Mouse (Mus musculus) lung, postnatal 36 days (tissue): Measurements from ENCODE around the gene Limch1.

Experiments used
- DNase-seq: peaks from one replicate; pipeline ENCODE4 v3.0.0; 2022; ENCODE audit warnings: mixed read lengths

Gene Limch1

GRCm38 (mm10) chr5:66747761-66748430 lies 2.3 kb downstream of the Limch1 start:
- no peak for DNase-seq

DNA sequence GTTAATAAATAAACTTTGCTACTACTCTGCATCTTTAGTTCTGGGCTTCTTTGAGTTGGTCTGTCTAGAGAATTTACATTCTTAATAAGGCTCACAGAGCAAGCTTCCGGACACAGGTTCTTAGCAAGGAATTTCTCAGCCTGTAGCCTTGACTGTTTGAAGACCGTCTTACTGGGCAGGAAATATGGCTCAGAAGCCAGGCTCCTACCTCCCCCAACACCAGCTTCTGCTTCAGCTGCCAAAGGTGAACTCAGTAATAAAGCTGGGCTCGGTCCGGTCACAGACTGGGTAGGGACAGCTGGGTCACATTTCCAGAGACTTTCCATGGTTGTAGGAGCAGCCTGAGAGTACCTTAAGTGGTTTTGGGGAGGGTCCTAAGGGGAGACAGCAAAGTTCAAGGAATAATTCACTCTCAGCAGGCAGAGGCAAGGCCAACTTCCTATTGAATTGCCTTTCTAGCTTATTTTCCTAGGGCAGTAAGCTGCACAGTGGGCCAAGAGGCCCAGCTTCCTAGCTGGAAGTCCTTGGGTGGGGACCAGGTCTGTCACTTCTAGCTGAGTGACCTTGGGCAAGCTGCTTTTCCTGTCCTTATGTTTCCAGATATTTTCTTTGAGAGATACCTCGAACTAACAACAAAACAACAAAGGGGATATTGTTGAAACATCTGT lies 3.0 kb downstream of the Limch1 start:
- DNase-seq = no peak

DNA sequence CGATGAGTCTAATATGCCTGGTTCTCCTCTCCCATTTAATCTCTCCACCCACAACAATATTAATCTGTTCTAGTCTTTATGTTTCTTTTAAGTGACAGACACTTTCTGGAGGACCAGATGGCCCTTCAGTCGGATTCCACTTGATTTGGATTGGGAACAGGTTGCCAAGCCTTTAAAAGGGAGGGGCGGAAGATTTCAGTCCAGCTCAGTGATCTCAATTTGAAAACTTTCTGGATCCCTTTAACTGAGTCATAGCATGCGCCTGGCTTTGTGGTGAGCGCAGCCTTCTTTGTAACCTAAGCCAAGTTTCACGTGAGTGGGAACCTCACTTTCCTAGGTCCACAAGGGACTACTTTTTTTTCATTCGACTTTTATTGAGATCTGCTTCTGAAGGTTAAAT lies 5.0 kb downstream of the Limch1 start:
- peak; percentile 38 for DNase-seq

DNA sequence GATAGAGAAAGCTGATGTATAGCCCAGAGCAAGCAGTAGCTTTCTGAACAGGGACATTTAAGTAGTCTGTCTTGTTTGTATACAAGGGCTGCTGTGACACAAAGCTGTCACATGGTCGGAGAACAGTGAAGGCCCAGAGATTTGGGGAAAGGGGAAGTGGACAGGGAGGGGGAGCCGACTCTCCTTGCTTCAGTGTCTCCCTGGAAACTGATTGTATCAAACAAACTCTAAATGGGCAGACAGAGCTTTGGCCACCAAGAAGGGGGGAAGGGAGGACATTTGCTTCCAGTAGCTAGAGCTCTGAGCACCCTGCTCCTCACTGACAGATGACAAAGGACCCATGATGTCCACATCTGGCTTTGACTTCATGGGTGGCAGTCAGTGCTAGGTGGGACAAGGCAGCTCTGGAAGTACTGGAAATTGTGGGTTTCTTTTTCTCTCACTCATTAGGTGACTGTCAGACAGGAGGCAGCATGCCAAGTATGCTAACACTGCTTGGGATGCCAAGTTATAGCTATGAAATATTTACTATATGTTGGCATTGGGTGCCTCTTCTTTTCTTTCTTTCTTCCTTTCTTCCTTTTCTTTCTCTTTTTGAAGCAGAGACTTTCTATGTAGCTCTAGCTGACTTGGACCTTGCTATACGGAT lies 5.8 kb downstream of the Limch1 start:
- no peak for DNase-seq

DNA sequence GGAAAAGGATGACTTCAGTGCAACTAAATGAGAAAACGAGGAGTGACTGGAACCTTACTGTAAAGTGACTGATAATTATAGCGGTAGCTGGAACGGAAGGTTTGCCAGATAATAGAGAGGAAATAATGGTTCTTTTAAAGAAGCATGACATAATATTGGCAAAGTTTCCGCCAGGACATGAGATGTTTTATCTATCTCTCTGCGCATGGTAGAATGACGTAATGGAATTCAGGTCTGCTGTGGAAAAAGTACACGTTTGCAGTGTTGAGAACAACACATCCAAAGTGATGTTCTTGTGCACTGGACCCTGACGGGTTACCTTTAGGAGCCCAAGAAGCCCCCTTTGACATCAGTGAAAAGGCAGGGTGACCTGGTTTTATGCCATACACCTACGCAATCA lies 8.0 kb downstream of the Limch1 start:
- peak; percentile 23 for DNase-seq

GRCm38 (mm10) chr5:66756821-66757705 lies 11.4 kb downstream of the Limch1 start:
- DNase-seq = no peak

DNA sequence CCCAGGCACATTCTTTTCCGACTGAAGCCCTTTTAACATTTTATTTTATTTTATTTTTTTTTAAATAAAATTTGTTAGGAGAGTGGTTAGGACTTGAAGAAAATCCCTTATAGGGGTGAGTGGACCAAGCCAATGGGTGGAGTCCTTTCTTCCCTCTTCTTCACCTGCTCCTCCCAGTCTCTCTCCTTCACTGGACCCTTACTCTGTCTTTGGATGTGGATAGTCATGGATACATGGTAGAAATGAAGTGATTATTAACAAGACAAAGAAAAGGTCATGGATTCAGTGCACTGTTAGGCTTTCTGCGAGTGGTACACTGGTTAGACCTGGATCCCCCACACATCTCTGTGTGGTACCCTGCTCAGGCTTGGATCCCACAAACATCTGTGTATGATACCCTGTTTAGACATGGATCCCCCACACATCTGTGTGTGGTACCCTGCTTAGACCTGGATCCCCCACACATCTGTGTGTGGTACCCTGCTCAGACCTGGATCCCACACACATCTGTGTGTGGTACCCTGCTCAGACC lies 12.1 kb downstream of the Limch1 start:
- no peak for DNase-seq

GRCm38 (mm10) chr5:66759354-66759753 lies 13.7 kb downstream of the Limch1 start:
- no peak for DNase-seq

DNA sequence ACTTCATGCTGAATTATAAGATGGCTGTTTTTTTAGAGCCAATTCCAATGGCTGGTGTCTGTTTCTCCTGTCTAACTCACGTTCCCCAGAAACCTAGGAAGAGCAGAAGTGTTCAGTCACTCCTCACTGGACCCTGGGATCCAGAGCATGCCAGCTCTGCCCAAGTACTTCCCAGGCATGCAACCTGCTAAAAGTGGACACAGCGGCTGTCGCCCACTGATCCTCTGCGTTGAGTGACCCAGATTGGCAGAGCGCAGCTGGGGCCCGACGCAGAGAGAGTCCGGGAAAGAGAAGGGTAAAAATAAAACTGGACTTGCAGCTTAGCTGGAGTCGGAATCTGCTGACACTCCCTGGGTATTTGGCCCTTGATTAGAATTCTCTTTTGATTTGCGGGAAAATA lies 15.1 kb downstream of the Limch1 start:
- no peak for DNase-seq

- DNase-seq = no peak
Observed at GRCm38 (mm10) chr5:66762006-66762405, 16.4 kb downstream of the Limch1 start.

DNA sequence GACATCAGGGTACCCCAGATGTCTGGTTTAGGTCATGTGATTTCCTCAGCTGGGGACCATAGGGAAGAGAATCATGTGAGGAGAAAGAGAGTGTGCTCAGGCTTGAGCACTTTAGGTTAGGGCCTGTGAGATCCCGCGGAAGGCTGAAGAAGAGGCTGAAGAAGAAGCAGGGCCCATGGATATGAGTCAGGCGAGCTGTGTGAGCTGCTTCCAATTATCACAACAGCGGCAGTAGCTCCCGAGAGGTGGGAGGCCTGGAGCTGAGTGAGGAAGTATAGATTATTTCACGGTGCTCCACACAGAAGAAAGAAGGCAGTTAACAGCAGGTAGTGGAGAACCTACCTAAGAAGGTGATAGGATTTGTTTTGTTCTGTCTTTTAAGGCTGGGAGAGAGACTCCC lies 18.5 kb downstream of the Limch1 start:
- DNase-seq = no peak

GRCm38 (mm10) chr5:66765911-66766310 lies 20.3 kb downstream of the Limch1 start:
- no peak for DNase-seq

DNA sequence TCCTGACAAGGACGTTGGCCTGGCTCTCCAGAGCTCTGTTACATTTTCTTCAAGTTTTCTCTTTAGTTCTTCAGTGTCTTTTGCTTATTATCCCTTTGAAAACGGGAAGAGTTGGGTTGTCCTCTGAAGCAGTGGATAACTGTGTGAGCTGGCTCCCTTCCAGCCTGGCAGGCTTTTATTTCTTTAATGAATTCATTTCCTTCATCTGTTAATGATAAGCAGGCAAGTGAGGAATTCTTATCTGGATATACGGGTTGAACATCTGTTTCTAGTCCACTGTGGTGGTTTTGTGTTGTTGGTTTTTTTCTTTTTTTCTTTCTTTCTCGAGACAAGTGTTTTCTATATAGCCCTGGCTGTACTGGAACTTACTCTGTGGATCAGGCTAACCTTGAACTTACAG lies 22.4 kb downstream of the Limch1 start:
- DNase-seq = no peak

GRCm38 (mm10) chr5:66769070-66769469 lies 23.4 kb downstream of the Limch1 start:
- no peak for DNase-seq

GRCm38 (mm10) chr5:66769558-66769957 lies 23.9 kb downstream of the Limch1 start:
- DNase-seq = no peak

GRCm38 (mm10) chr5:66777999-66778710 lies 32.5 kb downstream of the Limch1 start:
- DNase-seq = no peak

DNA sequence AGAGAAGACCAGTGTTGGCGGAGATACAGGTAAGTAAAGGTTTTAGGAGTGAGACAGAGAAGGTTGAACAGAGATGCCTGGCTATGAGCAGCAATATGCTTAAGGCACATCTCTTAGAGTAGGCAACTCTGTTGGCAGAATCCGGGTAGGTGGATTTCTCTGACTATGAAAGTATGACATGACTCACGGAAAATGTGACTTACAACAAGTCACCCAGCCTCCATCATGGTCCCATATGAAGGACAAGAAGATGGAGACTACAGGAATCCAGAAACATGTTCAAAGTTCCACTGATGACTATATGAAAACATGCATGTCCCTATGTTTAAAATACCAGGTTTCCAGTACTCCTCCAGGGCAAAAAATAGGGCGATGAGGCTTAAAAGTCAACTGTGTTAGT lies 34.7 kb downstream of the Limch1 start:
- no peak for DNase-seq

DNA sequence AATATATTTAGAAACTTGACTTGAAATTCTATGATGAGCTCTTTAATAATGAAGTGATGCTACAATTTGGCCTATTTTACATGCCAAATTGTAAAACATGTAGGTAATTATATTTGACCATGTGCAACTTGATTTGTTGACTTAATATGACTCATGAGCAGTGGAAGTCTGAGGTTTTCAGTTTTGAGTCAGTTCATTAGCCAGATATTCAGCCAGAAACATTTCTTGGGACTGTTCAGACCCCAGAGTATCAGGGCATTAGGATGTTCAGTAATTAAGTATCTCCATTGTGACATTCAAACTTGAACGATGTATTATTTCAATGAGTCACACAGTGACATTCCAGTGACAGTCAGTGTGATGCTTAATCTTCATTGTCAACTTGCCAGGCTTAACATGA lies 35.9 kb downstream of the Limch1 start:
- DNase-seq = no peak

DNA sequence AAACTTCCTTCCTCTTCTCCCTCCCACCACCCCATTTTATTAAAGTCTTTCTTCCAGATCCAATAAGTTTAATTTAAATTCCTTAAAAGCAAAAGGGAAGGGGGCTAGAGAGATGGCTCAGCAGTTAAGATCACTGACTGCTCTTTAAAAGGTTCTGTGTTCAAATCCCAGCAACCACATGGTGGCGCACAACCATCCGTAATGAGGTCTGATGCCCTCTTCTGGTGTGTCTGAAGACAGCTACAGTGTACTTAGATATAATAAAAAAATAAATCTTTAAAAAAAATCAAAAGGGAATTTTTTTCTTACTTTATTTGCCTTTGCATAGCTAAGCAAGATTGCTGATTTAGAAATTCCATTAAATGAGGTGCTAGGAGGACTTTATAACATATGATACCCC lies 37.2 kb downstream of the Limch1 start:
- no peak for DNase-seq

- DNase-seq = peak; percentile 40
Observed at GRCm38 (mm10) chr5:66784624-66785361, 39.2 kb downstream of the Limch1 start.

DNA sequence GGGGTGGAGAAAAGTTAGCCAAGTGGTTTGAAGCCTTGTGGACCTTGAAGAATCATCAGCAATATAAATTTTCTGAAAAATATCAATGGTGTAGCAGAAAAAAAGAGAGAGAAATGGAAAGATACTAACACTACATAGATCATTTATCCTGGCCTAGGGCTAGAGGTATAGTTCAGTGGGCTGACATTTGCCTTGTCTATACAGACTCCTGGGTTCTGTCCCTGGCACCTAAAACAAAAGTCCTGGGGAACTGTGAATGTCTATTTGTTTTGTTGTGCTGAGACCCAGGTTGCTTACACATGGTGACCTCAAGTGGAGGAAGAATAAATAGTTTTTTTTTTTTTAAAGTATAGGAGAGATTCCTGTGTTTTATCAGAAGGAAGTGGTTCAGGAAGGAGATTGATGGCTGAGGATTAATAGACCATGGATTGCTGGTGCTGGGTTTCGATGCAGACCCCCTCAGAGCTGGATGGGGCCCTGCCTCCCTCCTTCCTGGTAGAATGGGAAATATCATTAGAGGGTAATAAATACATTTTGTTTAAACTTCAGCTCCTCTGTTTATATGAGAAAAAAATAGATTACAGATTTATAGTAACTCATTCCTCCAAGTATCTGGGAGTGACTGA lies 40.5 kb downstream of the Limch1 start:
- no peak for DNase-seq
